ENCODE assay signal across 8 mouse cellular contexts in the genomic region with DNA sequence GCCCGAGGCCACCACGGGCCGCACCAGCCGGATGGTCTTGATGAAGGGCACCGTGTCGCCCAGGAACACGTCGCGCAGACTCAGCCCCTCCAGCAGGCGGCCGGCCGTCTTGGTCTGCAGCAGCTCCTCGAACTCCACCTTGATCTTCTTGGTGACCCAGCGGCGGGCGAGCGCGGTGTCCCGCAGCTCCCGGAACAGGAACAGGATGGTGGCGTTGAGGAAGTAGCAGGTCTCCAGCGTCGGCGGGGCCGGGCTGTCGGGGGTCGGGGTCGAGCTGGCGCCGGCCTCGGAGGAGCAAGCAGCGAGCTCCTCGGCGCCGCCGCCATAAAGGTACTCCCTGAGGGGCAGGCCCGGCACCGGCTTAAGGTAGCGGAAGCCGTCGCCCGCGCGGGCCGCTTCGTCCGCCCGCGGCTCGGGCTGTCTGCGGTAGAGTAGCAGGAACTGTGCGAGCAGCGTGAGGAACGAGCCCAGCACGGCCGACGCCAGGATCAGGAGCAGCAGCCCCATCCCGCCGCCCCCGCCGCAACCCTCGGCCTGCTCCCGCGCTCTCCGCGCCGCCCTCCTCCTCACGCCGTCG. TPM values are rescaled to one million over a fixed set of nuclear protein-coding genes. Genes with fewer than 3 reads are reported as not detected.
DNase-seq lines count a peak whose midpoint lies in the region; ATAC-seq and TF ChIP-seq lines count a peak whose summit lies in the region.

No protein-coding gene starts in this region.

- H3K4me1 ChIP-seq in embryonic fibroblast, embryonic 13.5 days (ENCODE audit: control insufficient read depth, insufficient read depth, low read length): no peaks in the 10 kb centered on the region
- peaks cover 10% of the 10 kb centered on the region for H3K4me1 ChIP-seq in heart, embryonic 12.5 days (replicated peaks)
- peaks cover 24% of the 10 kb centered on the region for H3K4me1 ChIP-seq in kidney, embryonic 14.5 days (ENCODE audit: control insufficient read depth, insufficient read depth, low read length)
- peaks cover 22% of the 10 kb centered on the region for H3K4me1 ChIP-seq in liver, postnatal 0 days (ENCODE audit: insufficient read depth)

- H3K9me3 ChIP-seq in heart, embryonic 12.5 days (replicated peaks): no peaks in the 10 kb centered on the region
- H3K9me3 ChIP-seq in kidney, embryonic 14.5 days (ENCODE audit: control insufficient read depth, low read length): no peaks in the 10 kb centered on the region
- H3K9me3 ChIP-seq in liver, postnatal 0 days (ENCODE audit: low read length): no peaks in the 10 kb centered on the region

- peak overlapping the region; percentile 99 for H3K9ac ChIP-seq in heart, embryonic 12.5 days
- H3K9ac ChIP-seq in kidney, embryonic 14.5 days (ENCODE audit: low read depth, low read length): peak overlapping the region; percentile 88
- peak overlapping the region; percentile 96 for H3K9ac ChIP-seq in liver, postnatal 0 days (replicated peaks)

- no peak for TF ChIP-seq EP300 in liver, postnatal 0 days (IDR thresholded peaks at IDR 0.05; ENCODE audit: low read depth)

- peak overlapping the region; percentile 68 for H3K27ac ChIP-seq in embryonic fibroblast, embryonic 13.5 days (ENCODE audit: insufficient read depth, low read length)
- H3K27ac ChIP-seq in heart, embryonic 12.5 days (ENCODE audit: poor library complexity, severe bottlenecking): peak overlapping the region; percentile 92
- peak overlapping the region; percentile 93 for H3K27ac ChIP-seq in kidney, embryonic 14.5 days (ENCODE audit: low read depth, low read length)
- H3K27ac ChIP-seq in liver, postnatal 0 days (ENCODE audit: low read depth): peak overlapping the region; percentile 96

- WGBS in heart, embryonic 12.5 days: under 1% methylated on average over 69 of the region's 70 CpGs
- under 1% methylated on average over 66 of the region's 70 CpGs for WGBS in kidney, embryonic 14.5 days
- 1% methylated on average over 59 of the region's 70 CpGs for WGBS in liver, postnatal 0 days (ENCODE audit: insufficient replicate concordance)

- no peak for TF ChIP-seq POLR2A in embryonic fibroblast, embryonic 13.5 days (IDR thresholded peaks at IDR 0.05; ENCODE audit: low read depth, low read length)

- DNase-seq in CD4-positive helper T cell, adult 2 months (ENCODE audit: low read depth, low spot score): peak; percentile 81
- peak; percentile 24 for DNase-seq in adipocyte (ENCODE audit: low spot score)
- peak; percentile 77 for DNase-seq in liver, postnatal 0 days
- peak; percentile 77 for DNase-seq in neural tube, embryonic 10.5 days (ENCODE audit: extremely low spot score, low spot score)
- peak; percentile 64 for DNase-seq in thymus, postnatal 25 days

- ATAC-seq in heart, embryonic 12.5 days (ENCODE audit: insufficient number of reproducible peaks, low FRiP score): peak; percentile 49
- no peak; the same call in 1 of the 2 replicates for ATAC-seq in kidney, embryonic 14.5 days (ENCODE audit: low FRiP score, low TSS enrichment)
- peak; percentile 51 for ATAC-seq in liver, postnatal 0 days

- peak overlapping the region; percentile 93 for H3K4me3 ChIP-seq in embryonic fibroblast, embryonic 13.5 days (ENCODE audit: insufficient read depth, low read length)
- peak overlapping the region; percentile 93 for H3K4me3 ChIP-seq in heart, embryonic 12.5 days
- H3K4me3 ChIP-seq in kidney, embryonic 14.5 days (ENCODE audit: low read length): peak overlapping the region; percentile 92
- peak overlapping the region; percentile 96 for H3K4me3 ChIP-seq in liver, postnatal 0 days (ENCODE audit: low read depth, low read length)

- no peak for TF ChIP-seq CTCF in embryonic fibroblast, embryonic 13.5 days (IDR thresholded peaks at IDR 0.05; ENCODE audit: borderline replicate concordance, insufficient read depth, low read length)
- peak; percentile 51 for TF ChIP-seq CTCF in liver, postnatal 0 days (IDR thresholded peaks at IDR 0.05; ENCODE audit: low read depth)

- no peaks in the 10 kb centered on the region for H3K36me3 ChIP-seq in heart, embryonic 12.5 days
- no peaks in the 10 kb centered on the region for H3K36me3 ChIP-seq in kidney, embryonic 14.5 days (ENCODE audit: control insufficient read depth, insufficient read depth, low read length)
- 0 out of 2 replicates have a peak, but pooled peaks cover 2% of the 10 kb centered on the region for H3K36me3 ChIP-seq in liver, postnatal 0 days (replicated peaks; ENCODE audit: insufficient read depth, low read length)

- H3K27me3 ChIP-seq in heart, embryonic 12.5 days (replicated peaks): peaks cover 24% of the 10 kb centered on the region
- no peaks in the 10 kb centered on the region for H3K27me3 ChIP-seq in kidney, embryonic 14.5 days (ENCODE audit: control insufficient read depth, insufficient read depth, low read length)
- H3K27me3 ChIP-seq in liver, postnatal 0 days (ENCODE audit: insufficient read depth, low read length): no peaks in the 10 kb centered on the region

- H3K4me2 ChIP-seq in heart, embryonic 12.5 days: peak overlapping the region; percentile 95
- peak overlapping the region; percentile 99 for H3K4me2 ChIP-seq in kidney, embryonic 14.5 days (replicated peaks; ENCODE audit: low read depth, low read length)
- peak overlapping the region; percentile 99 for H3K4me2 ChIP-seq in liver, postnatal 0 days (ENCODE audit: low read depth, low read length)

RNA-seq across cellular contexts. Expression of a gene that starts 0.4 kb away (rescaled TPM):
- polyA plus RNA-seq in embryonic fibroblast, embryonic 13.5 days (2011; ENCODE audit: insufficient read length, low read depth, missing spikeins): 48.8 and 50.6 TPM in 2 replicates
- polyA plus RNA-seq in heart, embryonic 12.5 days (2016; fragmentation: Nextera tagmentation; extraction: Ambion mirVana): 14.1 and 17.0 TPM in 2 replicates
- 13.8 and 18.8 TPM in 2 replicates for polyA plus RNA-seq in kidney, embryonic 14.5 days (2014; fragmentation: Nextera tagmentation; extraction: Ambion mirVana)
- polyA plus RNA-seq in liver, postnatal 0 days (2015; fragmentation: Nextera tagmentation; extraction: Ambion mirVana): 3.1 and 3.4 TPM in 2 replicates

RNA-seq across cellular contexts. Expression of a gene that starts 23.1 kb away (rescaled TPM):
- 496 and 833 TPM in 2 replicates for polyA plus RNA-seq in embryonic fibroblast, embryonic 13.5 days (2011; ENCODE audit: insufficient read length, low read depth, missing spikeins)
- polyA plus RNA-seq in heart, embryonic 12.5 days (2016; fragmentation: Nextera tagmentation; extraction: Ambion mirVana): 6.0 TPM in 1 of 2 replicates, not detected in the other
- 37.8 and 48.6 TPM in 2 replicates for polyA plus RNA-seq in kidney, embryonic 14.5 days (2014; fragmentation: Nextera tagmentation; extraction: Ambion mirVana)
- polyA plus RNA-seq in liver, postnatal 0 days (2015; fragmentation: Nextera tagmentation; extraction: Ambion mirVana): 12.3 and 24.8 TPM in 2 replicates

Comparison
In these comparisons a context has a peak if more than half of its experiments do, and no peak if none do; other contexts are left out.
1. DNase-seq: peak in every context shown above with its lines; median percentile 81 in CD4-positive helper T cell, adult 2 months; 77 in liver, postnatal 0 days; 77 in neural tube, embryonic 10.5 days; 64 in thymus, postnatal 25 days; 24 in adipocyte.
2. RNA of a gene that starts 23.1 kb away (polyA plus RNA-seq): 496 to 833 TPM in embryonic fibroblast, embryonic 13.5 days; 37.8 to 48.6 TPM in kidney, embryonic 14.5 days, 12.3 to 24.8 TPM in liver, postnatal 0 days and 6.0 TPM in heart, embryonic 12.5 days; every median in the first group is over 10 times any median in the second.
3. Peak in every context shown above with its lines, with median percentiles within 50 percentile points of each other: H3K27ac ChIP-seq, H3K4me3 ChIP-seq, H3K4me2 ChIP-seq and H3K9ac ChIP-seq.